8 mouse cellular contexts compared by ENCODE assay signal in genomic region chr5:134350660-134351059, GRCm38 (mm10). TPM values are rescaled to one million over a fixed set of nuclear protein-coding genes. Genes with fewer than 3 reads are reported as not detected.
DNase-seq lines count a peak whose midpoint lies in the region; ATAC-seq and TF ChIP-seq lines count a peak whose summit lies in the region.

No protein-coding gene starts in this region.

- 13% methylated on average over 10 of the region's 10 CpGs for WGBS in intestine, embryonic 14.5 days
- 13% methylated on average over 10 of the region's 10 CpGs for WGBS in liver, embryonic 11.5 days

- ATAC-seq in Patski = peak; percentile 91
- ATAC-seq in intestine, embryonic 14.5 days (replicated peaks; ENCODE audit: low FRiP score, low TSS enrichment, low read depth) = peak; percentile 89
- peak; percentile 97 for ATAC-seq in liver, embryonic 11.5 days (replicated peaks; ENCODE audit: low FRiP score)

- no peaks in the 10 kb centered on the region for H3K9me3 ChIP-seq in intestine, embryonic 14.5 days (ENCODE audit: control insufficient read depth, low read length)
- H3K9me3 ChIP-seq in liver, embryonic 11.5 days (ENCODE audit: control insufficient read depth, low read length) = no peaks in the 10 kb centered on the region

- H3K4me3 ChIP-seq in intestine, embryonic 14.5 days (ENCODE audit: low read depth, low read length) = no peak overlapping the region
- H3K4me3 ChIP-seq in liver, embryonic 11.5 days (ENCODE audit: low read depth, low read length) = no peak overlapping the region

- no peak overlapping the region for H3K9ac ChIP-seq in intestine, embryonic 14.5 days (ENCODE audit: low read length)
- no peak overlapping the region for H3K9ac ChIP-seq in liver, embryonic 11.5 days (ENCODE audit: low read depth, low read length)

- no peaks in the 10 kb centered on the region; the same call in 1 of the 2 replicates for H3K4me1 ChIP-seq in intestine, embryonic 14.5 days (replicated peaks; ENCODE audit: control insufficient read depth, insufficient read depth, low read length)
- H3K4me1 ChIP-seq in liver, embryonic 11.5 days (replicated peaks; ENCODE audit: control insufficient read depth, insufficient read depth, low read length) = peaks cover 12% of the 10 kb centered on the region

- POLR2A ChIA-PET in Patski (lab: Charles Lee) = interaction anchor here (0.7 kb wide), 1 partner anchor 76 kb away, joined by 3 read pairs; no protein-coding TSS in a partner anchor

- no peak overlapping the region for H3K27ac ChIP-seq in intestine, embryonic 14.5 days (ENCODE audit: low read depth)
- H3K27ac ChIP-seq in liver, embryonic 11.5 days (ENCODE audit: low read depth, low read length) = no peak overlapping the region

- in situ Hi-C loops in Patski (cut with MboI; ENCODE audit: low pct_unique_long_range_greater_than_20kb) = no loop called here

- no peak for TF ChIP-seq CTCF in Patski (IDR thresholded peaks at IDR 0.05)

- no peaks in the 10 kb centered on the region for H3K27me3 ChIP-seq in Patski
- H3K27me3 ChIP-seq in intestine, embryonic 14.5 days (replicated peaks; ENCODE audit: control insufficient read depth, insufficient read depth, low read length) = no peaks in the 10 kb centered on the region
- H3K27me3 ChIP-seq in liver, embryonic 11.5 days (replicated peaks; ENCODE audit: control insufficient read depth, insufficient read depth, low read length) = no peaks in the 10 kb centered on the region

- H3K36me3 ChIP-seq in intestine, embryonic 14.5 days (ENCODE audit: control insufficient read depth, insufficient read depth, low read length) = no peaks in the 10 kb centered on the region
- H3K36me3 ChIP-seq in liver, embryonic 11.5 days (ENCODE audit: control insufficient read depth, insufficient read depth, low read length) = no peaks in the 10 kb centered on the region

- peak overlapping the region; percentile 30 for H3K4me2 ChIP-seq in intestine, embryonic 14.5 days (ENCODE audit: low read length)
- peak overlapping the region; percentile 52 for H3K4me2 ChIP-seq in liver, embryonic 11.5 days

- CTCF ChIA-PET in Patski (lab: Charles Lee) = no interaction called here

- intact Hi-C loops in gastrocnemius, postnatal 36 days (cut with DNase I) = no loop called here

- peak; percentile 37 to 38 for DNase-seq in B cell, adult 2 months
- peak; percentile 49 for DNase-seq in Patski (ENCODE audit: low read depth, low spot score)
- peak; percentile 76 for DNase-seq in embryo, embryonic 10.5 days (ENCODE audit: low spot score)
- peak; percentile 37 to 55 for DNase-seq in gastrocnemius, postnatal 36 days
- peak; percentile 77 for DNase-seq in intestine, embryonic 14.5 days (ENCODE audit: low spot score)
- peak; percentile 68 for DNase-seq in liver, embryonic 11.5 days (ENCODE audit: low spot score)
- DNase-seq in monocyte, adult 2 months (ENCODE audit: low read depth in 1 of 2, low spot score in 2 of 2) = peak; percentile 33 to 52
- peak; percentile 80 for DNase-seq in testis, postnatal 10 days (ENCODE audit: low spot score)

RNA-seq across cellular contexts. Expression of gene Gtf2i, which starts 36.1 kb away (rescaled TPM):
- 230 TPM for polyA plus RNA-seq in Patski (2021)
- 10 to 100 TPM; 95.3 to 98.5 TPM for total RNA-seq in gastrocnemius, postnatal 36 days (2021)
- 145 and 157 TPM in 2 replicates for polyA plus RNA-seq in intestine, embryonic 14.5 days (2014; fragmentation: Nextera tagmentation; extraction: Ambion mirVana)
- 108 and 115 TPM in 2 replicates for polyA plus RNA-seq in liver, embryonic 11.5 days (2014; fragmentation: Nextera tagmentation; extraction: Ambion mirVana)
